Mouse (Mus musculus): ENCODE measurements at regions not wholly inside any gene's neighbourhood (a gene's known extent, or its start where the extent isn't known, plus 50 kb on each side); places are given as distances from the start of the nearest gene placed in this dataset.

GRCm38 (mm10) chr6:98872334-98872733 is 529.8 kb upstream of the Gm765 start:
- DNase-seq (ENCODE audit: low read depth, low spot score), result no peak

GRCm38 (mm10) chr6:98869772-98870171 is 527.2 kb upstream of the Gm765 start:
- DNase-seq (ENCODE audit: low read depth, low spot score), result no peak

DNA sequence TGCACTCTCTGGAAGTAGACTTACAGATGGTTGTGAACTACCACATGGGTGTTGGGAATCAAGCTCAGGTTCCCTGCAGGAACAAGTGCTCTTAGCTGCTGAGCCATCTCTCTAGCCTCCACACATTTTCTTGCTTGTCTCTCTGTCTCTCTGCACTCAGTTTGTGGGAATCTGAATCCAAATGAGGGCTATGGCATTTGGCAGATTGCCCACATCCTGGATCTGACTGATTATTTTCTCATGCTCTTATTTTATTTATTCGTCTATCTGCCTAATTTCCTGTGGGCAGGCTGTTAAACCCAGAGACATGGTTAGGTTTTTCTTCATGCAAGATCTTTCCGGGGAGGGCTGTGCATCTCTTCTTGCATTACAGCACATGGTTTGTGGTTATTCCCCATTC is 521.8 kb upstream of the Gm765 start:
- DNase-seq (ENCODE audit: low read depth, low spot score), result no peak

DNA sequence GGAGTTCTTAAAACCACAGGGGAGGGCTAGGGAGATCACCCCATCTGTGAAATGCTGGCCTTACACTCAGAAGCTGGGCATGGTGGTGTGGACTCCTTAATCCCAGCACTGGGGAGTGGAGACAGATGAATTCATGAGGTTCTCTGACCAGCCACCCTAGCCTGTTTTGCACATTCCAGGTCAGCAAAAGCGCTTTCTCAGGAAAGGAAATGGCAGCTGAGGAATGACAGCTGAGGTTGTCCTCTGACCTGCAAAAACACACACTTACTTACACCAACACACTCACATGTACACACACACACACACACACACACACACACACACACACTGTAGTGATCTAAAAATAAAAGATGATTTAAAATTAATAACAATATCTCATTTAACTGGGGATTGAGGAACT is 513.4 kb upstream of the Gm765 start:
- no peak for DNase-seq (ENCODE audit: low read depth, low spot score)

- no peak for DNase-seq (ENCODE audit: low read depth, low spot score)
Observed at GRCm38 (mm10) chr6:98850906-98851305, 508.4 kb upstream of the Gm765 start.

DNA sequence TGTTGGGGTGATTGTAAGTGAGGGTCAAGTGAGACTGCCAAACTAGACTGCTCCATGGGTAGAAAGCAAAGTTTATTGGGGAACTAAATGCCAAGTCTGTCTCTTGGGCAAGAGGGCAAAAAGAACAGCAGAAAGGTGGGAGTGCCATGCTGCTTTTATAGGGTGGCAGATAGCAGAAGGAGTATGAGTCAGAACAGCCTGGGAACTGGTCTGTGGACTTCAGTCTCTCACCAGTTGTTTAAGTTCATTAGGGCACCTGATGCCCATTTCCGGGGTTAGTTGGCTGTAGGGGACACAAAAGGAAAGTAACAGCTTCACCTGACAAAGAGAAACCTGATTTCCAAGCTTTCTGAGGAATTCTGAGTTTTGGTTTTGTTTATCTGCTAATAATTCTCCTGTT is 506.3 kb upstream of the Gm765 start:
- DNase-seq (ENCODE audit: low read depth, low spot score), result no peak

DNA sequence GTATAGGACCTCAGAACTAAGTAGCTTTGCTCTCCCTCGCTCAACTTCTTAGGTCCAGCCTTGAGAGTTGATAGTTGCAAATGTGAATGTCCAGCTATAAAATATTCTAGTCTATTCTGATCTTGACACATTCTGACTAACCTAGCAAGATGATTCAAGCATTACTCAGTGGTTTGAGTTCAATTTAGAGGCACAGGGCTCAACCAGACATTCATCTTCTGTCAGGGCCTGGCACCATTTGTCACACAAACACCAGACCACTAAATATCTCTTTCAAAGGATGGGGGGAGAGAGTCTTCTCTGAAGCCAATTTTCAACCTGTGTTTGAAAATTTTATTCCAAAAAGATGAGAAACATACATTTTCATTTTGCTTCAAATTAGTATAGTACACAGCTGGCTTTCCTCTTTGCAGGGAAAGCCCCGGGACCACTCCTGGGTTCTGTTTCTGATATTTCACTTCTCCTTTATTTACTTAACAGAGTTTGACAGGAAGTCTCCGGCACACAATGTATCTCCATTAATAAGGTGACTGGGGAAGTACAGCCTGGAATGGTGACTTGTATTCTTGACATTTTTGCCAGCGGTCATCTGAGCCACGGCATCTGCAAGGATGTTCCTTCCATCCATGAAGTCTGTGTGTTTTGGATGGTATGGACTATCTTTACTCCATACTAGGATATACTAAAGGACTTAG is 503.6 kb upstream of the Gm765 start:
- peak; percentile 11 for DNase-seq (ENCODE audit: low read depth, low spot score)

DNA sequence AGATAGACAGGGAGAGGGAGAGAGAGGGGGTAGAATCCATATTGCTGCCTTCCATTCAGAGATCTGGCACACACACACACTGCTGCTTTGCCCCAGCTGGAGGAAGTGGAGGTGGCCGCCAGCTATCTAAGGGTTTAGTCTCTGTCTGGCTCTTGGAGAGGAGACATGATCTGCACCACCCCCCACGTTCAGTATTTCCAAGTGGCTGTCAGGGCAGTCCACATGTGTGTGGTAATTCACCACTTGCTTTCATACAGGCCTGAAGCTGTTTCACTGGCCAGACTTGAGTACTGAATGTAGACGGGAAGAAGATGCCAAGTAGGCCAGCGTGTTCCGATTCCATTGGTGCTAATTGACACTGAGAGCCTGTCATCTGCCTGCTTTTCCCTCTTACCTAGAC is 501.0 kb upstream of the Gm765 start:
- DNase-seq (ENCODE audit: low read depth, low spot score), result no peak

GRCm38 (mm10) chr6:98842924-98843323 is 500.4 kb upstream of the Gm765 start:
- no peak for DNase-seq (ENCODE audit: low read depth, low spot score)

DNA sequence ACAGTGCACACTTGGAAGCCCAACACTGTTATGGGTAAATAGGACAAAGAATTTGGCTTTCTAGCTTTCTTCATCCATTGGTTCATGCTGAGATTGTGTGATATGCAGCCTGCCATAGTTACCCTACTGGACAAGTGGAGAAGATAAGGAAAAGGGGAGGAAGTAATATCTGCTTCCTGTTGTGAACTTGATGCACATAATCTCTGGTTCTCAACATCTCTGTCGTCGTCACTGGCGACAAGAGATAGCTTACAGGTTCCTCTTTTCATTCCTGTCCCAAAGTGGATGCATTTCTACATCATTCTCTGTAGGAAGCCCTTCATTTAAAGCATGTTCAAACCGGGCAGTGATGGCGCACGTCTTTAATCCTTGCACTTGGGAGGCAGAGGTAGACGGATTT is 491.4 kb upstream of the Gm765 start:
- no peak for DNase-seq (ENCODE audit: low read depth, low spot score)

GRCm38 (mm10) chr6:98830191-98830590 is 487.6 kb upstream of the Gm765 start:
- DNase-seq (ENCODE audit: low read depth, low spot score), result no peak

- no peak for DNase-seq (ENCODE audit: low read depth, low spot score)
Observed at GRCm38 (mm10) chr6:98808046-98808445, 465.5 kb upstream of the Gm765 start.

- no peak for DNase-seq (ENCODE audit: low read depth, low spot score)
Observed at GRCm38 (mm10) chr6:98803384-98803949, 460.9 kb upstream of the Gm765 start.

DNA sequence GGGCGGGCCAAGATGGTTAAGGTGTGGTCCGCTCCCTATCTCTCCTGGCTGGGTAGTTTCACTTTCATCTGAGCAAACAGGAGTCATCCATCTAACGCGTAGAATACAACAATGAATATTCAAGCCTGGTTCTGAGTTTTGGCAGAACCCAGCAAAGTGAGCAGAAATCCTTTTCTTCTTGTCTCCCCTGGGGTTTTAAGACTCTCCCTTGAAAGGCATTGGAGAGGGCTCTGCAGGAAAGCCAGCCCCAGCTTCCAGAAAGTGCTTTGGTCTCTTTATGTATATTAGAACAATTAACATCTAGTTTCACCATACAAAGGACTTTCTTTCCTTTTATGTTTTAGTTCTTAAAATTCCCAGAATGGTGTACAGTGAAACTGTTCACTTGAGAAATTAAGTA is 458.5 kb upstream of the Gm765 start:
- no peak for DNase-seq (ENCODE audit: low read depth, low spot score)

DNA sequence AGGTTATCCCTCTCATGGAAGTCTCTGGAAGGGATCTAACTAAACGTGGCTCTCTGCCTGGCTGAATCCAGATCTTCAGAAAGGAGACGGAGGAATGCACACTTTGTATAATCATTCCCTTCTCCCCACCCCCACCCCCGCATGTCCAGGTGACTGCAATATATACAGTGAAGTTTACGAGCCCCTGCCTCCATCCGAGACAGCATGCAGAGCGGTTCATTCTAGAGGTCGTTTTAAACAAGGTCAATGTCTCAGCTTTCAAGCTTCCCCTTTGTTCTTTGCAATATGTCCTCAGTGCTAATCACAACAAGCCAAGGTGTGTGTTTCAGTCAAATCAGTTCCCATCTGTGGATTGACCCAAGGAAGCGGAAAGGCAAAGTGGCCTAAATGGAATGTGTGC is 457.5 kb upstream of the Gm765 start:
- no peak for DNase-seq (ENCODE audit: low read depth, low spot score)

DNA sequence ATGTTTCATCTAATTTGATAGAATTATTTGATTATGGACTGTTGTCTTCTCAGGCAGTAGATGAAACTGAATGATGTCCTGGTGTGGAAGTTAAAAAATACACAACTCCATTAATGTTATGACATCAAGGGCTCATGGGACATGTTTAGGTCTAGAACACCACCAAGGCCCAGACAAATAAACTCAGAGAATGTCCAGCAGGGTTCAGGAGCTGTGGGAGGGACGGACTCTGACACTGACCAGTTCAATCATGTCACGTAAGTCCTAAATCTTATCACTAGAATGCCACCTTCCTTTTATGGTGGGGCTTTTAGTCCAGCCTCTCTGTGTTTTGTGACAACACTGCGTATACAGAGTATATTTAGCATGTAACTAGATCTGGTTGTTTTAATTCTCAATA is 455.2 kb upstream of the Gm765 start:
- no peak for DNase-seq (ENCODE audit: low read depth, low spot score)

GRCm38 (mm10) chr6:98797373-98797772 is 454.8 kb upstream of the Gm765 start:
- DNase-seq (ENCODE audit: low read depth, low spot score), result no peak

GRCm38 (mm10) chr6:98796666-98797065 is 454.1 kb upstream of the Gm765 start:
- DNase-seq (ENCODE audit: low read depth, low spot score), result no peak

DNA sequence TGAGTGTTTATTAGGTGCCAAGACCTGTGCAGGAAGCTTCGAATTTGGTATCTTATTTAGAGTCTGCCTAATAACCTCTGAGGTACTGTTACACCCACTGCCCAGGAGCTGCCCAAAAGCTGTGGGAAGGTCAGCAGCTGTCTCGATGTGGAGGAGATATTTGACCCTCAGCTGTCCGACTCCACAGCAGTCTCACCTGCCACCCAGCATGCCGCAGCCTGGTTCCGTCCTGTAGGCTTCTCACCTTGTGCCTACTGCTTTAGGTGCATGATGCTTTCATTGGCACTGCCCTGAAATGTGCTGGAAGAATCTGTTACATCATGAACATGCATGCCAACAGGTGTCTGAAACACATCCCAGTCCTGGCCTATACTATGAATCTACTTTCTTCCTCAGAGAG is 444.9 kb upstream of the Gm765 start:
- no peak for DNase-seq (ENCODE audit: low read depth, low spot score)

DNA sequence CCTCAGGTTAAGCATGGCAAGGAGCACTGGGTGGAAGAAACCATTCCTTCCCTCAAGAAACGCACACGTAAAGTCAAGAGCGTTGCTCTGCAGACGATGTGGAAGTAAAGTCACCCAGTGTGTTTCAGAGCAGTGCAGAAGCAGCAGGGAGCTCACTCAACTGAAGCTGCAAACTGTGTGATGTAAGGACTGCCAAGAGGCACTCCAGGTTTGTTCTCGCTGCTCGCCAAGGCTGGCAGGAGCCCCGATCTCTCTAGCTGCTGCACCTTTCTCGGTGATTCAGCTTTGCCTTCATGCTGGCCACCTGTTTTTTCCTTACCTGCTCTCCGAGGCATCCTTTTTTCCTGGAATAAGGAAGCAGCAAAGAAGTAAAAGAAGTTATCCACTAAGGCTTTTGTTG is 439.5 kb upstream of the Gm765 start:
- no peak for DNase-seq (ENCODE audit: low read depth, low spot score)

- DNase-seq (ENCODE audit: low read depth, low spot score), result no peak
Observed at GRCm38 (mm10) chr6:98775780-98776179, 433.2 kb upstream of the Gm765 start.

GRCm38 (mm10) chr6:98769999-98770398 is 427.4 kb upstream of the Gm765 start:
- no peak for DNase-seq (ENCODE audit: low read depth, low spot score)

- no peak for DNase-seq (ENCODE audit: low read depth, low spot score)
Observed at GRCm38 (mm10) chr6:98769322-98769721, 426.8 kb upstream of the Gm765 start.

GRCm38 (mm10) chr6:98767858-98768336 is 425.3 kb upstream of the Gm765 start:
- DNase-seq (ENCODE audit: low read depth, low spot score), result no peak

Data from embryo, embryonic 11.5 days (tissue).